Mouse (Mus musculus): ENCODE measurements around the gene Col1a1.

- peak; percentile 44 for TF ChIP-seq CTCF (IDR thresholded peaks at IDR 0.05; ENCODE audit: low read depth)
- TF ChIP-seq EP300 (IDR thresholded peaks at IDR 0.05; ENCODE audit: low read depth): no peak
These were observed 6.4 kb downstream of the Col1a1 start for GRCm38 (mm10) chr11:94942282-94943023.
